Mouse (Mus musculus) brain, embryonic 14.5 days (tissue): Measurements from ENCODE around the gene Tcf25.
A peak's percentile ranks its signal among the peaks of the same experiment; 100 is the strongest.

Experiments used
- CTCF ChIP-seq: fragments of 200-500 bp; IDR thresholded peaks from 2 replicates; pipeline ENCODE4 v1.5.1; 2012; ENCODE audit warnings: inconsistent platforms, mild to moderate bottlenecking, moderate library complexity, borderline replicate concordance; ENCODE audit not compliant: insufficient read depth, insufficient read length; ENCODE audit errors: extremely low read depth
- POLR2A ChIP-seq: fragments of 200-500 bp; IDR thresholded peaks from 2 replicates; pipeline ENCODE4 v1.6.1; 2012; ENCODE audit warnings: mild to moderate bottlenecking, inconsistent platforms, borderline replicate concordance; ENCODE audit not compliant: poor library complexity, insufficient read depth, insufficient read length, severe bottlenecking; ENCODE audit errors: extremely low read depth

- TF ChIP-seq POLR2A (peak; percentile 71), CTCF (no peak)
Observed at GRCm38 (mm10) chr8:123332262-123333090, 41.1 kb upstream of the Tcf25 start, which contains the start of gene Spire2.
